Mouse (Mus musculus) adrenal gland, postnatal 10 days (tissue): Measurements from ENCODE around the gene 7420426K07Rik. TPM values are rescaled to one million over a fixed set of nuclear protein-coding genes. Genes with fewer than 3 reads are reported as not detected.

Experiments
- DNase-seq: peaks from one replicate; pipeline ENCODE4 v3.0.0; 2021; ENCODE audit warnings: mixed read lengths
- long read RNA-seq, 2 experiments: library from polyadenylated mRNA; stranded (forward); transcript quantifications; one replicate each; pipeline ENCODE4 v2.0.0; 2021
- total RNA-seq, 2 experiments: library from RNA; stranded (reverse); gene quantifications; 2 replicates each; pipeline ENCODE4 v1.2.3; 2021

Gene 7420426K07Rik
- total RNA-seq: not detected
- long read RNA-seq, experiment 1: 0 reads
- long read RNA-seq, experiment 2: 0 reads

- DNase-seq: no peak
Observed at GRCm38 (mm10) chr9:98902819-98903218, at the start of gene 7420426K07Rik. TSS of gene 7420426K07Rik (plus strand) at chr9:98903119.

GRCm38 (mm10) chr9:98856210-98856609 is 46.7 kb upstream of the 7420426K07Rik start, which contains the start of gene Prr23a2:
TSS of gene Prr23a2 (plus strand) at chr9:98856494.
- DNase-seq: no peak

GRCm38 (mm10) chr9:98863463-98863862 is 39.5 kb upstream of the 7420426K07Rik start:
- no peak for DNase-seq

GRCm38 (mm10) chr9:98864571-98864970 is 38.3 kb upstream of the 7420426K07Rik start, which contains the start of gene Prr23a3:
TSS of gene Prr23a3 (plus strand) at chr9:98864767.
- DNase-seq: no peak

GRCm38 (mm10) chr9:98901486-98901885 is 1.4 kb upstream of the 7420426K07Rik start:
- no peak for DNase-seq

- no peak for DNase-seq
Observed at GRCm38 (mm10) chr9:98920629-98921523, 18.0 kb downstream of the 7420426K07Rik start.

- DNase-seq: no peak
Observed at GRCm38 (mm10) chr9:98923119-98923518, 20.2 kb downstream of the 7420426K07Rik start.

GRCm38 (mm10) chr9:98924183-98924582 is 21.3 kb downstream of the 7420426K07Rik start:
- DNase-seq: no peak

- no peak for DNase-seq
Observed at GRCm38 (mm10) chr9:98929496-98929895, 26.6 kb downstream of the 7420426K07Rik start.

- no peak for DNase-seq
Observed at GRCm38 (mm10) chr9:98932931-98933330, 30.0 kb downstream of the 7420426K07Rik start.

- DNase-seq: no peak
Observed at GRCm38 (mm10) chr9:98935190-98935909, 32.4 kb downstream of the 7420426K07Rik start.

GRCm38 (mm10) chr9:98939290-98939689 is 36.4 kb downstream of the 7420426K07Rik start:
- DNase-seq: peak; percentile 43

- DNase-seq: peak; percentile 19
Observed at GRCm38 (mm10) chr9:98952171-98953050, 49.5 kb downstream of the 7420426K07Rik start.

GRCm38 (mm10) chr9:98953291-98953690 is 50.4 kb downstream of the 7420426K07Rik start:
- no peak for DNase-seq

- no peak for DNase-seq
Observed at GRCm38 (mm10) chr9:98953830-98954229, 50.9 kb downstream of the 7420426K07Rik start.

Other genes starting within 250 kb of the 7420426K07Rik start
- not detected for gene Prr23a1, start 60.6 kb upstream of the 7420426K07Rik start, total RNA-seq
- gene Prr23a2, start 46.6 kb upstream of the 7420426K07Rik start, total RNA-seq: not detected
- gene Prr23a3, start 38.4 kb upstream of the 7420426K07Rik start, total RNA-seq: not detected
- gene Foxl2, start 52.2 kb downstream of the 7420426K07Rik start, total RNA-seq: not detected
- gene Faim, start 83.3 kb downstream of the 7420426K07Rik start, total RNA-seq: 10 to 100 TPM; 19.1 to 22.2 TPM
- not detected for gene Gm1123, start 132.6 kb downstream of the 7420426K07Rik start, total RNA-seq
- gene Pik3cb, start 237.5 kb downstream of the 7420426K07Rik start, total RNA-seq: 10 to 100 TPM in 1 of 2 experiments, 1 to 10 TPM in 1; 10.0 to 10.6 TPM